Mouse (Mus musculus): Measurements from ENCODE around the gene Gm498. TPM values are rescaled to one million over a fixed set of nuclear protein-coding genes. Genes with fewer than 3 reads are reported as not detected.

Gene Gm498
- polyA plus RNA-seq, 1 experiment from 2014 or later = not detected

- Histone ChIP-seq H3K4me3 (replicated peaks; ENCODE audit: low read depth, low read length) (peak overlapping the region; percentile 53), H3K27ac (peak overlapping the region; percentile 86), H3K36me3 (ENCODE audit: insufficient read depth, low read length) (no peaks in the 10 kb centered on the region), H3K4me1 (replicated peaks; ENCODE audit: insufficient read depth, low read length) (peaks cover 5% of the 10 kb centered on the region; the same call in 1 of the 2 replicates), H3K9me3 (replicated peaks; ENCODE audit: low read length) (no peaks in the 10 kb centered on the region), H3K9ac (ENCODE audit: low read depth, low read length) (peak overlapping the region; percentile 59), H3K27me3 (ENCODE audit: insufficient read depth, low read length) (no peaks in the 10 kb centered on the region), H3K4me2 (ENCODE audit: low read length) (peak overlapping the region; percentile 79)
- 1% methylated on average over 37 of the region's 37 CpGs for WGBS
- ATAC-seq (replicated peaks; ENCODE audit: low FRiP score, low read depth) (peak; percentile 98), DNase-seq (ENCODE audit: low spot score) (peak; percentile 98)
- peak; percentile 98 for TF ChIP-seq CTCF (IDR thresholded peaks at IDR 0.05; ENCODE audit: low read depth)
These were observed 36.9 kb upstream of the Gm498 start for GRCm38 (mm10) chr7:143829504-143830331.

GRCm38 (mm10) chr7:143830399-143830798 lies 36.2 kb upstream of the Gm498 start:
- peak overlapping the region; percentile 59 for H3K9ac ChIP-seq (ENCODE audit: low read depth, low read length)
- peak overlapping the region; percentile 53 for H3K4me3 ChIP-seq (replicated peaks; ENCODE audit: low read depth, low read length)
- H3K9me3 ChIP-seq (replicated peaks; ENCODE audit: low read length) = no peaks in the 10 kb centered on the region
- DNase-seq (ENCODE audit: low spot score) (no peak), ATAC-seq (replicated peaks; ENCODE audit: low FRiP score, low read depth) (peak; percentile 3; the same call in 1 of the 2 replicates)
- TF ChIP-seq CTCF (IDR thresholded peaks at IDR 0.05; ENCODE audit: low read depth) = no peak
- WGBS = 9% methylated on average over 6 of the region's 6 CpGs
- no peaks in the 10 kb centered on the region for H3K36me3 ChIP-seq (ENCODE audit: insufficient read depth, low read length)
- no peaks in the 10 kb centered on the region for H3K27me3 ChIP-seq (ENCODE audit: insufficient read depth, low read length)
- H3K27ac ChIP-seq = peak overlapping the region; percentile 8; the same call in 1 of the 2 replicates
- peaks cover 5% of the 10 kb centered on the region; the same call in 1 of the 2 replicates for H3K4me1 ChIP-seq (replicated peaks; ENCODE audit: insufficient read depth, low read length)
- peak overlapping the region; percentile 79 for H3K4me2 ChIP-seq (ENCODE audit: low read length)

GRCm38 (mm10) chr7:143832196-143832595 lies 34.4 kb upstream of the Gm498 start:
- Histone ChIP-seq H3K27me3 (ENCODE audit: insufficient read depth, low read length) (no peaks in the 10 kb centered on the region), H3K4me3 (replicated peaks; ENCODE audit: low read depth, low read length) (no peak overlapping the region), H3K9ac (ENCODE audit: low read depth, low read length) (no peak overlapping the region), H3K4me2 (ENCODE audit: low read length) (no peak overlapping the region), H3K36me3 (ENCODE audit: insufficient read depth, low read length) (0 out of 2 replicates have a peak, but pooled peaks cover 3% of the 10 kb centered on the region), H3K27ac (no peak overlapping the region), H3K9me3 (replicated peaks; ENCODE audit: low read length) (no peaks in the 10 kb centered on the region), H3K4me1 (replicated peaks; ENCODE audit: insufficient read depth, low read length) (peaks cover 5% of the 10 kb centered on the region; the same call in 1 of the 2 replicates)
- ATAC-seq (replicated peaks; ENCODE audit: low FRiP score, low read depth) (no peak), DNase-seq (ENCODE audit: low spot score) (no peak)
- no peak for TF ChIP-seq CTCF (IDR thresholded peaks at IDR 0.05; ENCODE audit: low read depth)
- WGBS = 70% methylated on average over 8 of the region's 8 CpGs

GRCm38 (mm10) chr7:143832611-143833010 lies 34.0 kb upstream of the Gm498 start:
- Histone ChIP-seq H3K4me2 (ENCODE audit: low read length) (no peak overlapping the region), H3K4me3 (replicated peaks; ENCODE audit: low read depth, low read length) (no peak overlapping the region), H3K9ac (ENCODE audit: low read depth, low read length) (no peak overlapping the region), H3K27me3 (ENCODE audit: insufficient read depth, low read length) (no peaks in the 10 kb centered on the region), H3K4me1 (replicated peaks; ENCODE audit: insufficient read depth, low read length) (peaks cover 5% of the 10 kb centered on the region; the same call in 1 of the 2 replicates), H3K36me3 (ENCODE audit: insufficient read depth, low read length) (0 out of 2 replicates have a peak, but pooled peaks cover 3% of the 10 kb centered on the region), H3K9me3 (replicated peaks; ENCODE audit: low read length) (no peaks in the 10 kb centered on the region), H3K27ac (no peak overlapping the region)
- ATAC-seq (replicated peaks; ENCODE audit: low FRiP score, low read depth) = no peak
- DNase-seq (ENCODE audit: low spot score) = no peak
- WGBS = 85% methylated on average over 2 of the region's 2 CpGs
- no peak for TF ChIP-seq CTCF (IDR thresholded peaks at IDR 0.05; ENCODE audit: low read depth)

GRCm38 (mm10) chr7:143833581-143834190 lies 33.0 kb upstream of the Gm498 start:
- WGBS = 77% methylated on average over 6 of the region's 6 CpGs

GRCm38 (mm10) chr7:143834316-143834715 lies 32.3 kb upstream of the Gm498 start:
- no peak for ATAC-seq (replicated peaks; ENCODE audit: low FRiP score, low read depth)
- no peak for TF ChIP-seq CTCF (IDR thresholded peaks at IDR 0.05; ENCODE audit: low read depth)

More at GRCm38 (mm10) chr7:143833581-143834190, 33.0 kb upstream of the Gm498 start:
- Histone ChIP-seq H3K4me3 (replicated peaks; ENCODE audit: low read depth, low read length) (no peak overlapping the region), H3K27me3 (ENCODE audit: insufficient read depth, low read length) (no peaks in the 10 kb centered on the region), H3K9me3 (replicated peaks; ENCODE audit: low read length) (no peaks in the 10 kb centered on the region), H3K4me1 (replicated peaks; ENCODE audit: insufficient read depth, low read length) (peaks cover 5% of the 10 kb centered on the region; the same call in 1 of the 2 replicates), H3K4me2 (ENCODE audit: low read length) (no peak overlapping the region), H3K27ac (no peak overlapping the region), H3K36me3 (ENCODE audit: insufficient read depth, low read length) (0 out of 2 replicates have a peak, but pooled peaks cover 6% of the 10 kb centered on the region), H3K9ac (ENCODE audit: low read depth, low read length) (no peak overlapping the region)
- TF ChIP-seq CTCF (IDR thresholded peaks at IDR 0.05; ENCODE audit: low read depth) = no peak
- ATAC-seq (replicated peaks; ENCODE audit: low FRiP score, low read depth) (no peak), DNase-seq (ENCODE audit: low spot score) (no peak)

More at GRCm38 (mm10) chr7:143834316-143834715, 32.3 kb upstream of the Gm498 start:
- Histone ChIP-seq H3K36me3 (ENCODE audit: insufficient read depth, low read length) (0 out of 2 replicates have a peak, but pooled peaks cover 6% of the 10 kb centered on the region), H3K4me3 (replicated peaks; ENCODE audit: low read depth, low read length) (no peak overlapping the region), H3K4me2 (ENCODE audit: low read length) (no peak overlapping the region), H3K4me1 (replicated peaks; ENCODE audit: insufficient read depth, low read length) (peaks cover 5% of the 10 kb centered on the region; the same call in 1 of the 2 replicates), H3K27ac (no peak overlapping the region), H3K9me3 (replicated peaks; ENCODE audit: low read length) (no peaks in the 10 kb centered on the region), H3K9ac (ENCODE audit: low read depth, low read length) (no peak overlapping the region), H3K27me3 (ENCODE audit: insufficient read depth, low read length) (no peaks in the 10 kb centered on the region)
- WGBS = 78% methylated on average over 2 of the region's 2 CpGs
- no peak for DNase-seq (ENCODE audit: low spot score)
